Mouse (Mus musculus): ENCODE measurements at regions not wholly inside any gene's neighbourhood (a gene's known extent, or its start where the extent isn't known, plus 50 kb on each side); places are given as distances from the start of the nearest gene placed in this dataset.

DNA sequence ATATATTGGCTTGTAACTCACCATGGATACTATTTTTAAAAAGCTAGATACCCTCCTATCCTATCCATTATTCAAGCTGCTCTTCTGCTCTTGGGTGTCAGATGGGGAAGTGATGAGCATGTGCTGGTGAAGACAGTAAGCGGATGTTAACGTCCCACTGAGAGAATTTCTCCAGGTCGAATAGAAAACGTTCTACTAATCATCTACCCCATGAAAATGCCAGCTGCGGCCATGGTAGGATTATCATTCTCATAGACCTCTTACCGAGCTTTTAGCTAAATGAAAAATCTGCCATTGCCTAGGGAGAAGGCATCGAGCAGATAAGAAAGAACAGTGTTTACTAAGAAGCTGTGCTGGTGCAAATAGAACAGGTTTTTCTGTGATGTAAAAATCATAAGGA is 1685.6 kb upstream of the Zeb2 start:
- Histone ChIP-seq H3K4me3 (no peak overlapping the region), H3K4me1 (no peaks in the 10 kb centered on the region), H3K36me3 (no peaks in the 10 kb centered on the region), H3K4me2 (replicated peaks) (no peak overlapping the region), H3K27ac (peak overlapping the region; percentile 44; the same call in 1 of the 2 replicates), H3K27me3 (no peaks in the 10 kb centered on the region), H3K9ac (no peak overlapping the region), H3K9me3 (replicated peaks) (no peaks in the 10 kb centered on the region)
- ATAC-seq (ENCODE audit: low FRiP score), result peak; percentile 61
- 43% methylated on average over 7 of the region's 7 CpGs for WGBS
